Mouse (Mus musculus) cortical plate, adult 2 months (tissue): ENCODE measurements around the gene Taf5.

Source experiments
- CTCF ChIP-seq: fragments of 200-500 bp; IDR thresholded peaks from 2 replicates; pipeline ENCODE4 v1.5.1; 2011; ENCODE audit warnings: mild to moderate bottlenecking, control low read depth, low read length; ENCODE audit not compliant: insufficient read depth; ENCODE audit errors: extremely low read depth
- POLR2A ChIP-seq: fragments of 200-500 bp; IDR thresholded peaks from 2 replicates; pipeline ENCODE4 v1.6.1; 2011; ENCODE audit warnings: mild to moderate bottlenecking, low read length, control low read depth; ENCODE audit not compliant: insufficient read depth; ENCODE audit errors: extremely low read depth

GRCm38 (mm10) chr19:47053471-47053870 is 14.1 kb upstream of the Taf5 start:
- TF ChIP-seq CTCF = no peak
- TF ChIP-seq POLR2A = no peak
